Comparison of ENCODE assay signal across 8 mouse cellular contexts in the genomic region with DNA sequence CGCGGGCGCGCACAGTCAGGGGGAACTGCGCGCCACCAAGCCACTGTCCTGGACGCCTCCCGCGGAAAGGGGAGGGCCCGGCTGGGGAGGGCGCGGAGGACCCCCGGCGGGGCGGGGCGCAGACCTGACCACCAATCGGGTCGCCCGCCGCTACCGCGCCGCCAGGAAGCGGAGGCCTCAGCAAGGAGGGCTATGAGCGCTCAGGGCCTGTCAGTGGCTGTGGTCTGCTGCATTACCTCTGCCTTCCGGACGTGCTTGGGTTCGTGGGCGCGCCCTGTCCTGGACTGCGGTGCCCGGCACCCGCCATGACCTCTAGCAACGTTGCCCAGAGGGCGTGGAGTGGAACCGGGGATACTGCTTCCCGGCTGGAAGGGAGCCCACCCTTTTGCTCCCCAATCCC.
A peak's percentile ranks its signal among the peaks of the same experiment; 100 is the strongest.
DNase-seq lines count a peak whose midpoint lies in the region; ATAC-seq lines count a peak whose summit lies in the region.
"Not testable (repeated sequence)": the region's sequence is repeated elsewhere in the genome, so short reads cannot be mapped to it uniquely, and the experiment has no call there.

No protein-coding gene starts in this region.

- ATAC-seq in hindbrain, embryonic 11.5 days (ENCODE audit: low FRiP score), result 0 out of 2 replicates have a peak, but pooled peaks have one; percentile 53
- ATAC-seq in liver, embryonic 15.5 days (ENCODE audit: insufficient read depth); stomach, embryonic 14.5 days (ENCODE audit: insufficient number of reproducible peaks, insufficient read depth, low FRiP score, low read depth): not testable (repeated sequence)

- not testable (repeated sequence) for H3K36me3 ChIP-seq in hindbrain, embryonic 11.5 days (ENCODE audit: control insufficient read depth, insufficient read depth, low read length); liver, embryonic 15.5 days (replicated peaks); stomach, embryonic 14.5 days (ENCODE audit: control insufficient read depth, insufficient read depth, low read length)

- H3K9me3 ChIP-seq in hindbrain, embryonic 11.5 days (ENCODE audit: control insufficient read depth, low read length); liver, embryonic 15.5 days (replicated peaks); stomach, embryonic 14.5 days (ENCODE audit: control insufficient read depth, low read depth, low read length): not testable (repeated sequence)

- not testable (repeated sequence) for H3K4me1 ChIP-seq in hindbrain, embryonic 11.5 days (replicated peaks; ENCODE audit: control insufficient read depth, insufficient read depth, low read length); liver, embryonic 15.5 days (replicated peaks); stomach, embryonic 14.5 days (ENCODE audit: control insufficient read depth, insufficient read depth, low read length)

- H3K27ac ChIP-seq in hindbrain, embryonic 11.5 days (ENCODE audit: low read depth, low read length); liver, embryonic 15.5 days (replicated peaks); stomach, embryonic 14.5 days (ENCODE audit: low read length): not testable (repeated sequence)

- 0 out of 2 replicates have a peak overlapping the region, but pooled peaks have one; percentile 26 for H3K4me2 ChIP-seq in hindbrain, embryonic 11.5 days (replicated peaks; ENCODE audit: low read depth, low read length)
- peak overlapping the region; percentile 53 for H3K4me2 ChIP-seq in liver, embryonic 15.5 days
- H3K4me2 ChIP-seq in stomach, embryonic 14.5 days (replicated peaks; ENCODE audit: low read depth, low read length), result peak overlapping the region; percentile 20; the same call in 1 of the 2 replicates

- WGBS in hindbrain, embryonic 11.5 days, result 1% methylated on average over 27 of the region's 37 CpGs
- WGBS in liver, embryonic 15.5 days (ENCODE audit: insufficient replicate concordance), result 2% methylated on average over 37 of the region's 37 CpGs
- 2% methylated on average over 32 of the region's 37 CpGs for WGBS in stomach, embryonic 14.5 days

- not testable (repeated sequence) for H3K27me3 ChIP-seq in hindbrain, embryonic 11.5 days (ENCODE audit: control insufficient read depth, insufficient read depth, low read length); liver, embryonic 15.5 days; stomach, embryonic 14.5 days (ENCODE audit: control insufficient read depth, insufficient read depth, low read length)

- H3K4me3 ChIP-seq in hindbrain, embryonic 11.5 days (ENCODE audit: low read depth, low read length), result peak overlapping the region; percentile 37
- H3K4me3 ChIP-seq in liver, embryonic 15.5 days (replicated peaks), result peak overlapping the region; percentile 35
- H3K4me3 ChIP-seq in stomach, embryonic 14.5 days (ENCODE audit: low read depth, low read length), result peak overlapping the region; percentile 35

- H3K9ac ChIP-seq in hindbrain, embryonic 11.5 days (ENCODE audit: low read depth, low read length); liver, embryonic 15.5 days; stomach, embryonic 14.5 days (replicated peaks; ENCODE audit: low read depth, low read length): not testable (repeated sequence)

- peak; percentile 50 for DNase-seq in ES-CJ7 (ENCODE audit: low read depth, low spot score)
- DNase-seq in embryo, embryonic 9.5 days (ENCODE audit: extremely low spot score), result peak; percentile 74
- peak; percentile 3 to 4 for DNase-seq in frontal cortex, postnatal 14 days (ENCODE audit: low spot score in 2 of 2)
- DNase-seq in hindbrain, embryonic 11.5 days (ENCODE audit: low spot score), result peak; percentile 57
- DNase-seq in layer of hippocampus, postnatal 10 days (ENCODE audit: low spot score in 2 of 2), result peak; percentile 7 to 21
- peak; percentile 60 for DNase-seq in neural tube, embryonic 10.5 days (ENCODE audit: extremely low spot score, low spot score)

Comparison
In these comparisons a context has a peak if more than half of its experiments do, and no peak if none do; other contexts are left out.
1. DNase-seq: peak in every context shown above with its lines; median percentile 74 in embryo, embryonic 9.5 days; 60 in neural tube, embryonic 10.5 days; 57 in hindbrain, embryonic 11.5 days; 50 in ES-CJ7; 14 in layer of hippocampus, postnatal 10 days; 4 in frontal cortex, postnatal 14 days.